Mouse (Mus musculus) hindbrain, embryonic 15.5 days (tissue): ENCODE measurements around the gene Dnpep. TPM values are rescaled to one million over a fixed set of nuclear protein-coding genes. Genes with fewer than 3 reads are reported as not detected.

Experiments
- ATAC-seq: fragments of 200-750 bp; cut with Nextera tagmentation; 2 replicates; pipeline ENCODE4 v1.8.0; 2017; ENCODE audit warnings: low read depth, moderate number of reproducible peaks, moderate TSS enrichment; ENCODE audit not compliant: low FRiP score
- H3K27ac ChIP-seq: fragments of 300-500 bp; sonication (generic); replicated peaks from 2 replicates; pipeline ENCODE4 v1.5.1; 2015; ENCODE audit warnings: mild to moderate bottlenecking, inconsistent platforms
- H3K27me3 ChIP-seq: fragments of 300-500 bp; sonication (generic); 2 replicates; pipeline ENCODE4 v1.6.1; 2015; ENCODE audit warnings: control low read depth, inconsistent platforms
- H3K36me3 ChIP-seq: fragments of 300-500 bp; sonication (generic); 2 replicates; pipeline ENCODE4 v1.6.1; 2015; ENCODE audit warnings: control low read depth, inconsistent platforms
- H3K4me1 ChIP-seq: fragments of 300-500 bp; sonication (generic); replicated peaks from 2 replicates; pipeline ENCODE4 v1.6.1; 2015; ENCODE audit warnings: control low read depth, inconsistent platforms
- H3K4me2 ChIP-seq: fragments of 300-500 bp; sonication (generic); 2 replicates; pipeline ENCODE4 v1.6.1; 2015; ENCODE audit warnings: moderate library complexity, mild to moderate bottlenecking, inconsistent platforms
- H3K4me3 ChIP-seq: fragments of 300-500 bp; sonication (generic); 2 replicates; pipeline ENCODE4 v1.5.1; 2015; ENCODE audit warnings: mild to moderate bottlenecking, inconsistent platforms
- H3K9ac ChIP-seq: fragments of 300-500 bp; sonication (generic); 2 replicates; pipeline ENCODE4 v1.6.1; 2015; ENCODE audit warnings: inconsistent platforms
- H3K9me3 ChIP-seq: fragments of 300-500 bp; sonication (generic); 2 replicates; pipeline ENCODE4 v1.6.1; 2016; ENCODE audit warnings: control low read depth, inconsistent platforms
- WGBS: fragments of 180-500 bp; shearing (Covaris S2); methylation state at CpG from one replicate; pipeline ENCODE4 v1.1.7; 2015; 5-methylcytosine and 5-hydroxymethylcytosine counted together
- polyA plus RNA-seq: library from polyadenylated mRNA; unstranded; fragments of >200 nt; fragmentation: Nextera tagmentation; extraction: Ambion mirVana; gene quantifications from 2 replicates; pipeline ENCODE4 v1.2.1, GENCODE M21; 2015

Dnpep gene
- 140 and 145 TPM in 2 replicates for polyA plus RNA-seq

DNA sequence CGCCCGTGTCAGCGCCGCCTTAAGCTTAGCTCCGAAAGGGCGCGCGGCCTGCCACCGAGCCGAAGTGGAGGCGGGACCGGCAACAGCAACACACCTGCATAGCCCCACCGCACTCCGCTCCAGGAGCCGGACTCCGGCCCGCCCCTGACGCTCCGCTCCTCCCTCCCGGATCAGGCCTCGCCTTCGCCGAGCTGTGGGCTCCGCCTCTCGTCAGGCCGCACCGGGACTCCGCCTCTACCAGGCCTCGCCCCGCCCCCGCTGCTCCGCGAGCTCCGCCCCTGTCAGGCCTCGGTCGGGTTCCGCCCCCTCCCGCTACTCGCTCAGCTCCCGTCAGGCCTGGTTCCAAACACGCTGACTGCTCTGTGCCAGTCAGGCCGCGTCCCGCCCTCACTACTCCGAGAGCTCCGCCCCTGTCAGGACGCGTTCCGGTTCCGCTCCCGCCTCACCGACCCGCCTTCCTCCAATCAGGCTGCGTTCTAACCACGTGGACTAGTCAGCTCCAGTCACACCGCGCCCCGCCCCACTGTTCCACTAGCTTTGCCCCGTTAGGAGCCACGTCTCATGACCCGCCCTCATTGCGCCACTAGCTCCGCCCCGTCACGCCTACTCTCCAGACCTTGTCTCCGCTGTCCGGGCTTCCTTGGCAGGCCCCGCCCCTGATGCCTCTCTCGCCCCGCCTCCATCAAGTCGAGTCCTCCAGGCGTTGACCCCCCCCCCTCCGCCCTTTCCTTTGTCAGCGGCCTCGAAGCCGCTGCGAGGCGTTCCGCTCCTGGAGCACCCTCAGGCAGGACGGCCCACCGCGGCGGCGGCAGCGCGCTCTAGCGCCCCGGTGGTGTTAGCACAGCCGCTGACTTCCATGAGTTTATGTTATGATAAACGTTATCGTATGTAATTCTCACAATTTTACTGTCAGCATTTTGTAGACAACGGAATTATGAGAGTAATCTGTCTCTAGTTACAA lies at the start of gene Dnpep:
Dnpep (minus strand) TSS at position 750 of the 961 bp plus-strand sequence.
- under 1% methylated on average over 86 of the region's 92 CpGs for WGBS

DNA sequence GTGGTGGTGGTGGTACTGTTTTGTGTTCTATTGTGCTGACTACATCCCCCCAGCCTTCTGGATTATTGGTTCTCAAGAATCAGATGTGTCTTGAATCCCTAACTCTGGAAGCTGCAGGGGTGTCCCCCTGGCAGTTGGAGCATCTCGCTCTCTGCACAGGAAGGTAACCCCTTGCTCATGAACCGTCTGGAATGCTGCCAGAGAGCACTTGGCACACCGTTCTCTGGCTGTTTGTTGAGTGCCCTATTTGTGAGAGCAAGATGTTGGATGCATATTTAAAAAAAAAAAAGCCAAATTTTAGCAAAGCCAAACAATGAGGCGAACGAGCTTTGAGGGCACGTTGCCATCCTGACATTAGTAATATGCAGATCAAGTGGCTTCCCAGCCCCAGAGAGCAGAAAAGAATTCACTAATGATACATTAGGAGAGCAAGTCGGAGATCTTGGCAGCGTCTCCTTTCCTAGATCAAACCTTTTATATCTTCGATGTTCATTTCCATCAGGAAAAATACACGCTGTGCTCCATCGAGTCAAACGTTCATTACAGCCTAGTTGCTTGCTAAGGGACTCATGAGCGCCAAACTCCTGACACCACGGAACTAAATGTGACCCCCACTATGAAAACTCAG lies 47.8 kb upstream of the Dnpep start:
- H3K9me3 ChIP-seq = no peaks in the 10 kb centered on the region
- H3K4me3 ChIP-seq = no peak overlapping the region
- no peaks in the 10 kb centered on the region for H3K36me3 ChIP-seq
- H3K4me1 ChIP-seq = peaks cover 16% of the 10 kb centered on the region
- no peak for ATAC-seq
- H3K27ac ChIP-seq = no peak overlapping the region
- peaks cover 29% of the 10 kb centered on the region for H3K27me3 ChIP-seq
- WGBS = 50% methylated on average over 14 of the region's 14 CpGs
- no peak overlapping the region for H3K9ac ChIP-seq
- H3K4me2 ChIP-seq = no peak overlapping the region

More for the DNA sequence above, at the start of gene Dnpep:
- Histone ChIP-seq H3K27me3 (0 out of 2 replicates have a peak, but pooled peaks cover 6% of the 10 kb centered on the region), H3K4me2 (peak within 1 kb of the TSS; percentile 76), H3K27ac (peak within 1 kb of the TSS; percentile 89), H3K9me3 (no peaks in the 10 kb centered on the region), H3K4me3 (peak within 1 kb of the TSS; percentile 69), H3K9ac (peak within 1 kb of the TSS; percentile 73), H3K4me1 (peaks cover 17% of the 10 kb centered on the region), H3K36me3 (peaks cover 15% of the 10 kb centered on the region)
- ATAC-seq = peak; percentile 99

DNA sequence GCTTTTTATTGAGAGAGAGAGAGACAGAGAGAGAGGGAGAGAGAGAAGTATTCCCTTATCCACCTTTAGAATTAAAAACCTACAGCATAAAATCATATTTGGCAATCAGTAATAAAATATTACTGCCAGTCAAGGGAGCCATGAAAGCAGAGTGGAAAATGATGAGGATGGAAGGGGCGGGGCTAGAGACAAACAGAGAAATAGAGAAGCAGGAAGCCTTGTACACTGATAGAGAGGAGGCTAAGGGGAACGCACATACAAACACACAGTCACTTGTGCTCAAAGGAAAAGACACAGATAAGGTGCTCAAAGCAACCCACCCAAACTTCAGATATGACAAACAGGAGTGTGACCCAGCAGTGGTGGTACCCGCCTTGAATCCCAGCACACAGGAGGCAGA lies 46.1 kb upstream of the Dnpep start:
- Histone ChIP-seq H3K9me3 (no peaks in the 10 kb centered on the region), H3K4me3 (no peak overlapping the region), H3K36me3 (no peaks in the 10 kb centered on the region), H3K4me1 (peaks cover 15% of the 10 kb centered on the region), H3K4me2 (no peak overlapping the region), H3K27me3 (peaks cover 46% of the 10 kb centered on the region), H3K9ac (no peak overlapping the region), H3K27ac (no peak overlapping the region)
- WGBS = 86% methylated on average over 3 of the region's 3 CpGs
- no peak for ATAC-seq

DNA sequence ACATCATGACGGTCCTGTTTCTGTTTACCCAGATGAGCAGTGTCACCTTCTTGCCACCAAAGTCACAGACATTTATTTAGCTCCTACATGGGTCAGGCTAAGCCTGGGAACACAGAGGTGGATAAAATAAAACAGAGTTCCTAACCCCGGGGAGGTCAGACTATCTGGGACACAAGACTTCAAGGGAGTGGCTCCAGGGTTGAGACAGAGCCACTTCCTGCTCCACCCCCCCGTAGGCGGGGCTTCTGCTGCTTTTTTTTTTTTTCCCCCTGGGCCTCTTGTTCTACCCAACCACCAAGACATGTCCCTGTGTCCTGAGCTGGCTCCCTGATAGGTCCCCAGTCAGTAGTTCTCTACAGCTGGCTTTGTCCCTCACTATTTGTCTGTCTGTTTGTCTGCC lies 44.0 kb upstream of the Dnpep start:
- Histone ChIP-seq H3K4me1 (peaks cover 15% of the 10 kb centered on the region), H3K27ac (no peak overlapping the region), H3K9me3 (no peaks in the 10 kb centered on the region), H3K27me3 (peaks cover 50% of the 10 kb centered on the region), H3K36me3 (no peaks in the 10 kb centered on the region), H3K9ac (no peak overlapping the region), H3K4me3 (no peak overlapping the region), H3K4me2 (no peak overlapping the region)
- no peak for ATAC-seq
- WGBS = 38% methylated on average over 4 of the region's 4 CpGs

DNA sequence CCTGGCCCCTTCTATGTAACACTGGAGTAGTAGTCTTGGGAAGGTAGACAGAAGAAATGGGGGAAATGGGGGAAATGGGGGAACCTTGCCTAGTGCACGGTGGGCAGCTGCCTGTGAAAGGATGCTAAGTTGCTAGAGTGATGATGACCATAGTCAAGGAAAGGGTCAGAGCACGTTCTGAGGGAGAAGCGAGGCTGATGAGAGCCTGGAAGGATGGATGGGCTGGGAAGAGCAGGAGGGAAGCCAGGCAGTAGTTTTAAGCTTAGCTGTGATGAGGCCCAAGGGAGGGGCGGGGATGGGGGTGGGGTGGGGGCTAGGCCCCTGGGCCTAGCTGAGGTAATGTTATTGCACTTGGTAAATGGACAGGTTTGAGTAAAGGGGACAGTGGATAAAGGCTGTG lies 43.3 kb upstream of the Dnpep start:
- peaks cover 50% of the 10 kb centered on the region for H3K27me3 ChIP-seq
- no peaks in the 10 kb centered on the region for H3K36me3 ChIP-seq
- no peak overlapping the region for H3K4me2 ChIP-seq
- H3K9me3 ChIP-seq = no peaks in the 10 kb centered on the region
- no peak for ATAC-seq
- 48% methylated on average over 4 of the region's 4 CpGs for WGBS
- H3K9ac ChIP-seq = no peak overlapping the region
- H3K4me1 ChIP-seq = peaks cover 15% of the 10 kb centered on the region
- no peak overlapping the region for H3K27ac ChIP-seq
- no peak overlapping the region for H3K4me3 ChIP-seq

DNA sequence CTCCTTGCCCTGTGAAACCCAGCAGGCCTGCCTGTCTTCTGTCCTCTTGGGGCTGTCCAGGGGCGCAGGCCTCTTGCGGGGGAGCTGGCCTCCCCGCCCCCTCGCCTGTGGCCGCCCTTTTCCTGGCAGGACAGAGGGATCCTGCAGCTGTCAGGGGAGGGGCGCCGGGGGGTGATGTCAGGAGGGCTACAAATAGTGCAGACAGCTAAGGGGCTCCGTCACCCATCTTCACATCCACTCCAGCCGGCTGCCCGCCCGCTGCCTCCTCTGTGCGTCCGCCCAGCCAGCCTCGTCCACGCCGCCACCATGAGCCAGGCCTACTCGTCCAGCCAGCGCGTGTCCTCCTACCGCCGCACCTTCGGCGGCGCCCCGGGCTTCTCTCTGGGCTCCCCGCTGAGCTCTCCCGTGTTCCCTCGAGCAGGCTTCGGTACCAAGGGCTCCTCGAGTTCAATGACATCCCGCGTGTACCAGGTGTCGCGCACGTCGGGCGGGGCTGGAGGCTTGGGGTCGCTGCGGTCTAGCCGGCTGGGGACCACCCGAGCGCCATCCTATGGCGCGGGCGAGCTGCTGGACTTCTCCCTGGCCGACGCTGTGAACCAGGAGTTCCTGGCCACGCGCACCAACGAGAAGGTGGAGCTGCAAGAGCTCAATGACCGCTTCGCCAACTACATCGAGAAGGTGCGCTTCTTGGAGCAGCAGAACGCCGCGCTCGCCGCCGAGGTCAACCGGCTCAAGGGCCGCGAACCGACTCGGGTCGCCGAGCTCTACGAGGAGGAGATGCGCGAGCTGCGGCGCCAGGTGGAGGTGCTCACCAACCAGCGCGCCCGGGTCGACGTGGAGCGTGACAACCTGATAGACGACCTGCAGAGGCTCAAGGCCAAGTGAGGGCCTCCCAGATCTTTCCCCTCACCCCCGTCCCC lies 42.6 kb upstream of the Dnpep start, which contains the start of gene Des:
Des (plus strand) TSS at position 218 of the 920 bp plus-strand sequence.
- Histone ChIP-seq H3K36me3 (no peaks in the 10 kb centered on the region), H3K27ac (no peak within 1 kb of the TSS), H3K9me3 (no peaks in the 10 kb centered on the region), H3K27me3 (peaks cover 50% of the 10 kb centered on the region), H3K4me2 (peak within 1 kb of the TSS; percentile 50), H3K4me1 (peaks cover 8% of the 10 kb centered on the region), H3K4me3 (peak within 1 kb of the TSS; percentile 27), H3K9ac (no peak within 1 kb of the TSS)
- ATAC-seq = peak; percentile 10; the same call in 1 of the 2 replicates
- 3% methylated on average over 77 of the region's 80 CpGs for WGBS

DNA sequence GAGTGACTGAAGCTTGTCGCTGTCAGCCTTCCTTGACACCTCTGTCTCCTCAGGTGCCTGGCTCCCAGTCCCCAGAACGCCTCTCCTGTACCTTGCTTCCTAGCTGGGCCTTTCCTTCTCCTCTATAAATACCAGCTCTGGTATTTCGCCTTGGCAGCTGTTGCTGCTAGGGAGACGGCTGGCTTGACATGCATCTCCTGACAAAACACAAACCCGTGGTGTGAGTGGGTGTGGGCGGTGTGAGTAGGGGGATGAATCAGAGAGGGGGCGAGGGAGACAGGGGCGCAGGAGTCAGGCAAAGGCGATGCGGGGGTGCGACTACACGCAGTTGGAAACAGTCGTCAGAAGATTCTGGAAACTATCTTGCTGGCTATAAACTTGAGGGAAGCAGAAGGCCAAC lies 41.6 kb upstream of the Dnpep start:
- no peak overlapping the region for H3K4me2 ChIP-seq

DNA sequence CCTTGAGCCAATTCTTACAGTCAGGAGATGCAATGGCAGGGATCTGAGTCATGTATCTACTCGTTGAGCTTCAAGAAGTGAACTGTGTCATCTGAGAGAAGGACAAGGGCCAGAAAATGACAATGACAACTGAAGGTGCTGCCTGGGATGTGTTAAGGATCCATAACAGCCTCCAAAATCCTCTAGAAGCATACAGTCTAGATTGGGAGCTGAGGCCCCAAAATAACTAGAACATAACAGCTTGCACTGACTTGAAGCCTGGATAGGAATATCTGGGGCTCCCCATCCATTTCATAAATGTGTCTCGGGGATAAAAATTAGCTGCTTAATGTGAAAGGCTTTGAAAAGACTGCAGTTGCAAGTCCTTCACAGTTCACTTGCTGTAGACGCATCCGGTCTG lies 40.2 kb upstream of the Dnpep start:
- Histone ChIP-seq H3K27me3 (peaks cover 46% of the 10 kb centered on the region), H3K9ac (no peak overlapping the region), H3K9me3 (no peaks in the 10 kb centered on the region), H3K36me3 (no peaks in the 10 kb centered on the region), H3K4me1 (peaks cover 7% of the 10 kb centered on the region), H3K4me3 (no peak overlapping the region), H3K4me2 (no peak overlapping the region), H3K27ac (no peak overlapping the region)
- ATAC-seq = no peak
- 87% methylated on average over 4 of the region's 4 CpGs for WGBS

More for the DNA sequence above, 41.6 kb upstream of the Dnpep start:
- Histone ChIP-seq H3K27ac (no peak overlapping the region), H3K9ac (no peak overlapping the region), H3K4me3 (no peak overlapping the region), H3K27me3 (peaks cover 50% of the 10 kb centered on the region), H3K4me1 (peaks cover 7% of the 10 kb centered on the region), H3K9me3 (no peaks in the 10 kb centered on the region), H3K36me3 (no peaks in the 10 kb centered on the region)
- WGBS = 71% methylated on average over 13 of the region's 13 CpGs
- no peak for ATAC-seq

DNA sequence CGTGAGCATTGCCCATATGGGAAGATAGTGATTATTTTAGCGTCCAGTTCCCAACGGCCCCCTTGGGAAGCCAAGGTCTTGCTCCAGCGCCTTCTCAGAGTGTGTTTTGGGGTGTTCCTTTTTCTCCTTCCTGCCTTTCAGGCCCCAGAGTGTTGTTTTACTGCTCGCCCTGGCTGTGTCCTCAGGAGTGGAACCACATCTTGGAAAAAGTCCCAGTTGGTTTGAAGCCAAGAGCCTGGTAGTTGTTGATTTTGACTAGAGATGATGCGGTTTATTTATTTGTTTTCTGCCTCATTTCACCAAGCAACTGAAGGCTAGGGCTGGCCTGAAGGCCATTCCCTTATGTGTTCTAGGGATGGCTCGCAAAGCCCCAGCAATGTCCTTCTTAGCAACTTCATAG lies 39.5 kb upstream of the Dnpep start:
- H3K4me3 ChIP-seq = no peak overlapping the region
- peaks cover 7% of the 10 kb centered on the region for H3K4me1 ChIP-seq
- WGBS = 63% methylated on average over 7 of the region's 7 CpGs
- H3K4me2 ChIP-seq = no peak overlapping the region
- no peaks in the 10 kb centered on the region for H3K36me3 ChIP-seq
- no peaks in the 10 kb centered on the region for H3K9me3 ChIP-seq
- no peak for ATAC-seq
- no peak overlapping the region for H3K9ac ChIP-seq
- peaks cover 42% of the 10 kb centered on the region for H3K27me3 ChIP-seq
- no peak overlapping the region for H3K27ac ChIP-seq

DNA sequence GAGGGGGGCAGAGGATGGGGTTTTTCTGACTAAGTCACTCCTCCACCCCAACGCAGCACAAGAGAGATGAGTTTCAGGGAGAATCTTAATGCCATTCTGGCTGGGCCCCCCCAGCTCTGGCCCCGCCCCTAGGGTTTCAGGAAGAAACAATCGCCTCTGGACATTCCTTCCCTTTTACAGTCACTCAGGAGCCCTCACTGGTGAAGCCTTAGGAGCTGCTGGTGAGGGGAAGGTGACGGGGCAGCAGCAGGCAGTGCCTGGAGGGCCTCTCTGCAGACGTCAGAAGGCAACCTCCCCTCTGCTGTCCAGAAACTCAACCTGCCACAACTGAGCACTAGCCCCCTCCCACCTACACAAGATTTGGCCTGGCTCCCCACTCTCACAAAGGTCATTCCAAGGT lies 31.5 kb upstream of the Dnpep start:
- no peak overlapping the region for H3K9ac ChIP-seq
- H3K9me3 ChIP-seq = no peaks in the 10 kb centered on the region
- H3K27ac ChIP-seq = no peak overlapping the region
- peaks cover 6% of the 10 kb centered on the region; the same call in 1 of the 2 replicates for H3K4me1 ChIP-seq
- no peak overlapping the region for H3K4me3 ChIP-seq
- no peak for ATAC-seq
- no peaks in the 10 kb centered on the region for H3K36me3 ChIP-seq
- WGBS = 51% methylated on average over 5 of the region's 5 CpGs
- no peaks in the 10 kb centered on the region for H3K27me3 ChIP-seq
- no peak overlapping the region for H3K4me2 ChIP-seq

DNA sequence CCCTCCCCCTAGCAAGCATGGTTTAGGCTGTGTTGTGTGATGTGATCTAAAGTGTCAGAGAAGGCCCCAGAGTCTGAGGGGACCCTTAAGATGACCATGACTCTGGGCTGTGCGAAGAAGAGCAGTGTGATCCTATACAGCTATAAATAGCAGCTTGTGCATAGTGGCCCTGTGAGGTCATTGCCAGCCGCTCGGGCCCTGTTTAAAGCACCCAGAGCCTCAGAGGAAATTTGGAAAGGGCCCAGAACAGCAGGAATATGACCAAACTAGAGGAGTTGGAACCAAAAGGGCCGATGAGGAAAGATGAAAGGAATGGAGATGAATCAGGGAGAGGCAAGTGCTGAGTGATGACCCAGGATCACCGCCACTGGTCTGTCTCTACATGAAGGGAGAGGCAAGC lies 29.5 kb upstream of the Dnpep start:
- no peak overlapping the region for H3K9ac ChIP-seq
- no peaks in the 10 kb centered on the region for H3K9me3 ChIP-seq
- H3K36me3 ChIP-seq = no peaks in the 10 kb centered on the region
- no peak overlapping the region for H3K27ac ChIP-seq
- WGBS = 84% methylated on average over 5 of the region's 5 CpGs
- H3K4me3 ChIP-seq = no peak overlapping the region
- no peak overlapping the region for H3K4me2 ChIP-seq
- H3K27me3 ChIP-seq = no peaks in the 10 kb centered on the region
- no peak for ATAC-seq
- H3K4me1 ChIP-seq = peaks cover 9% of the 10 kb centered on the region; the same call in 1 of the 2 replicates
